In genomic region chr17:87106691-87107523, GRCm38 (mm10) we compare ENCODE assay signal across 8 mouse cellular contexts. TPM values are rescaled to one million over a fixed set of nuclear protein-coding genes. Genes with fewer than 3 reads are reported as not detected.
DNase-seq lines count a peak whose midpoint lies in the region; ATAC-seq lines count a peak whose summit lies in the region.

No protein-coding gene starts in this region.

- H3K4me2 ChIP-seq in hindbrain, embryonic 15.5 days: peak overlapping the region; percentile 75

- peak overlapping the region; percentile 81 for H3K4me3 ChIP-seq in hindbrain, embryonic 15.5 days

- H3K27me3 ChIP-seq in hindbrain, embryonic 15.5 days: no peaks in the 10 kb centered on the region

- no peaks in the 10 kb centered on the region for H3K36me3 ChIP-seq in hindbrain, embryonic 15.5 days

- peak overlapping the region; percentile 90 for H3K27ac ChIP-seq in hindbrain, embryonic 15.5 days (replicated peaks)

- 0% methylated on average over 49 of the region's 51 CpGs for WGBS in hindbrain, embryonic 15.5 days

- H3K9ac ChIP-seq in hindbrain, embryonic 15.5 days: peak overlapping the region; percentile 79

- peak; percentile 98 for ATAC-seq in hindbrain, embryonic 15.5 days (ENCODE audit: low FRiP score, low read depth)

- H3K9me3 ChIP-seq in hindbrain, embryonic 15.5 days: no peaks in the 10 kb centered on the region

- peak; percentile 87 for DNase-seq in T-cell, adult 2 months (ENCODE audit: low spot score)
- DNase-seq in cerebellum, postnatal 36 days: peak; percentile 97 to 98
- DNase-seq in frontal cortex, postnatal 36 days (ENCODE audit: low spot score in 2 of 2): peak; percentile 97
- peak; percentile 97 for DNase-seq in left cerebral cortex, adult 11 months (ENCODE audit: low spot score)
- peak; percentile 98 to 99 for DNase-seq in lung, postnatal 4 days
- DNase-seq in retina, postnatal 7 days (ENCODE audit: low read depth, low spot score): peak; percentile 94
- peak; percentile 89 for DNase-seq in urinary bladder, adult 2 months (ENCODE audit: low spot score)

- peaks cover 21% of the 10 kb centered on the region for H3K4me1 ChIP-seq in hindbrain, embryonic 15.5 days (replicated peaks)

RNA-seq across cellular contexts. Expression of gene Socs5, which starts 0.6 kb away (rescaled TPM):
- polyA plus RNA-seq in hindbrain, embryonic 15.5 days (2015; fragmentation: Nextera tagmentation; extraction: Ambion mirVana): 16.3 and 16.6 TPM in 2 replicates
- 20.3 and 26.2 TPM in 2 replicates for polyA plus RNA-seq in urinary bladder, adult 2 months (2012; rRNA removed)

Comparison
In these comparisons a context has a peak if more than half of its experiments do, and no peak if none do; other contexts are left out.
1. Peak in every context shown above with its lines: DNase-seq, ATAC-seq, H3K4me3 ChIP-seq and H3K27ac ChIP-seq.